Mouse (Mus musculus) midbrain, postnatal 0 days (tissue): ENCODE measurements around the gene Zfp113. TPM values are rescaled to one million over a fixed set of nuclear protein-coding genes. Genes with fewer than 3 reads are reported as not detected.

Experiments used
- ATAC-seq: fragments of 200-750 bp; cut with Nextera tagmentation; 2 replicates; pipeline ENCODE4 v1.8.0; 2017; ENCODE audit warnings: moderate number of reproducible peaks, mild to moderate bottlenecking, moderate TSS enrichment, moderate library complexity; ENCODE audit not compliant: low FRiP score
- DNase-seq: peaks from one replicate; pipeline ENCODE4 v3.0.0-alpha.2; 2015; ENCODE audit warnings: low spot score
- H3K27ac ChIP-seq: fragments of 300-500 bp; sonication (generic); 2 replicates; pipeline ENCODE4 v1.5.1; 2014; ENCODE audit warnings: low read depth, mild to moderate bottlenecking, low read length, mixed read lengths
- H3K27me3 ChIP-seq: fragments of 300-500 bp; sonication (generic); 2 replicates; pipeline ENCODE4 v1.6.1; 2014; ENCODE audit warnings: low read length, control low read depth, mixed read lengths; ENCODE audit not compliant: insufficient read depth
- H3K36me3 ChIP-seq: fragments of 300-500 bp; sonication (generic); 2 replicates; pipeline ENCODE4 v1.6.1; 2014; ENCODE audit warnings: low read length, control low read depth, mixed read lengths; ENCODE audit not compliant: insufficient read depth
- H3K4me1 ChIP-seq: fragments of 300-500 bp; sonication (generic); 2 replicates; pipeline ENCODE4 v1.6.1; 2014; ENCODE audit warnings: mild to moderate bottlenecking, control low read depth, antibody characterized with exemption, low read length, mixed read lengths; ENCODE audit not compliant: insufficient read depth
- H3K4me2 ChIP-seq: fragments of 300-500 bp; sonication (generic); 2 replicates; pipeline ENCODE4 v1.6.1; 2014; ENCODE audit warnings: low read depth, mild to moderate bottlenecking, low read length, mixed read lengths; ENCODE audit not compliant: poor library complexity, severe bottlenecking
- H3K4me3 ChIP-seq: fragments of 300-500 bp; sonication (generic); 2 replicates; pipeline ENCODE4 v1.5.1; 2014; ENCODE audit warnings: low read depth, mild to moderate bottlenecking, low read length, moderate library complexity
- H3K9ac ChIP-seq: fragments of 300-500 bp; sonication (generic); replicated peaks from 2 replicates; pipeline ENCODE4 v1.6.1; 2014; ENCODE audit warnings: mild to moderate bottlenecking, low read length, moderate library complexity, mixed read lengths; ENCODE audit not compliant: poor library complexity, severe bottlenecking
- H3K9me3 ChIP-seq: fragments of 300-500 bp; sonication (generic); 2 replicates; pipeline ENCODE4 v1.6.1; 2016; ENCODE audit warnings: low read length, control low read depth
- CTCF ChIP-seq: IDR thresholded peaks from 2 replicates; pipeline ENCODE4 v1.5.1; 2016; ENCODE audit warnings: antibody characterized with exemption, mild to moderate bottlenecking
- WGBS: fragments of 180-500 bp; shearing (Covaris S2); extraction: QIAGEN DNeasy Blood & Tissue Kit; methylation state at CpG from one replicate; pipeline ENCODE4 v1.1.7; 2014; 5-methylcytosine and 5-hydroxymethylcytosine counted together
- polyA plus RNA-seq: library from polyadenylated mRNA; unstranded; fragments of >200 nt; fragmentation: Nextera tagmentation; extraction: Ambion mirVana; gene quantifications from 2 replicates; pipeline ENCODE4 v1.2.1, GENCODE M21; 2015
- total RNA-seq: library from RNA; depleted of rRNA; stranded (reverse); fragments of >200 nt; gene quantifications from 2 replicates; pipeline ENCODE4 v1.2.3, GENCODE M21; 2014; rRNA removed

Gene Zfp113
- total RNA-seq = 6.4 and 7.2 TPM in 2 replicates
- polyA plus RNA-seq = 7.0 and 7.3 TPM in 2 replicates

DNA sequence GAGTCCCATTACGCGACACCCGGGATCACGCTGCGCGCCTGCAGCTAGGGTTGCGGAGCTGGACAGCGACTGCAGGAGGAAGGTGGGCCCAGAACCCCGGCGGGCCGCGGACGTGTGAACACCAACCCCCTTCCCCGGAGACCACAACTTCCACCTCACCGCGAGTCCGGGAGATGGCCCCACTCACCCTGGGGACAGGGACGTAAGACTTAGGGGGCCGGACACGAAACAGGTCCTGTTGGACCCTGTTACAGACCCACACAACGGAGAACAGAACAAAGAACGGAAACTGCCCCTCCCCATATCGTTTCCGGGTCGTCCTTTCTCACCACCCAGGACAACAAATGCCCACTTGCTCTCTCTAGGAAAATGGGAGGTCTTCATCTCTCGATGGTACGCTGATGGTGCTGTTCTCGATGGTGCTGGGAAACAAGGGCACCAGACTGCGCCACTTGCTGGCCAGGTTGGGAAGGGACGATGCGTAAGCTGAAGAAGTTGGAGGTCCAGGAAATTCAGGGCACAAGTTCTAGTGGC lies at the start of gene Zfp113:
Gene Zfp113 (minus strand): TSS at position 302 of the 534 bp plus-strand sequence.
- Histone ChIP-seq H3K4me1 (no peaks in the 10 kb centered on the region; the same call in 1 of the 2 replicates), H3K27ac (peak within 1 kb of the TSS; percentile 95), H3K36me3 (peaks cover 13% of the 10 kb centered on the region), H3K27me3 (no peaks in the 10 kb centered on the region), H3K4me2 (peak within 1 kb of the TSS; percentile 74), H3K9me3 (no peaks in the 10 kb centered on the region), H3K4me3 (peak within 1 kb of the TSS; percentile 64), H3K9ac (peak within 1 kb of the TSS; percentile 91)
- ATAC-seq (peak; percentile 96), DNase-seq (peak; percentile 98)
- under 1% methylated on average over 31 of the region's 31 CpGs for WGBS
- TF ChIP-seq CTCF = peak; percentile 98

DNA sequence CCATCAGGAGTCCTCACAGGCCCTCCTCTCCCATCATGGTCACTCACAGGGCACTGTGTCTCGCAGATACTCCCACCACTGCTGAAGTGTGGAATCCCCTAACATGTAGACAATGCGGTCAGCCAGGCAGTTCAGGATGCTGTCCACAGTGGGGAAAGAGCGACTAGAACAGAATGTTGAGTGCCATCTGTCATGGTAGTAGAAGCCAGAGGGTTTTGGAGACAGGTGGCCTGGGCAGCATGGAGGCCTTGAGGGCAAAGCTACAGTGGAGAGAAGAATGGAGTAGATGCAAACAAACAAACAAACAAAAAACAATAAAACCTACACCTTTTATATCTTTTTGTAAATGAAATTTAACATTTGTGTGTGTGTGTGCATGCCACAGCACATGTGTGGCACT lies 46.5 kb upstream of the Zfp113 start:
- no peak overlapping the region for H3K4me2 ChIP-seq
- no peaks in the 10 kb centered on the region for H3K27me3 ChIP-seq
- H3K9me3 ChIP-seq = no peaks in the 10 kb centered on the region
- DNase-seq (no peak), ATAC-seq (no peak)
- H3K9ac ChIP-seq = no peak overlapping the region
- no peak overlapping the region for H3K4me3 ChIP-seq
- H3K36me3 ChIP-seq = no peaks in the 10 kb centered on the region
- no peak for TF ChIP-seq CTCF
- WGBS = 83% methylated on average over 3 of the region's 3 CpGs
- no peaks in the 10 kb centered on the region for H3K4me1 ChIP-seq
- H3K27ac ChIP-seq = no peak overlapping the region

DNA sequence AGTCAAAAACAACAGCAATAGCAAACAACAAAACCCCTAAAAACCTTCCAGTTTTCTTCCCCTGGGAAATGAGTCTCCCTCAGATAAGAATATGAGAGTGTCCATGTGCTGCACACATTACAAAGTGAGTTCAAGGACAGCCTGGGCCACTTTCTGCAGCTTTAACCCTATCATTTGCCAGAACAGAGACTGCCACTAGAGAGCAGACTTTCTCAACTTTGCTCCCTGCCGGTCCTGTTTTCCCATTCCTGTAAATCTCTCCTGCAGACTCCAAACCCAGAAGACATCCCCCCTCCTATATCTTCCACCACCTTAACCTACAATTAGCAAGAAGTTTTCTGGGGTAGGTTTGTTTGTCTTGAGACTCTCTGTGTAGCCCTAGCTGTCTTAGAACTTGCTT lies 44.0 kb upstream of the Zfp113 start:
- TF ChIP-seq CTCF = peak; percentile 66
- Histone ChIP-seq H3K27me3 (no peaks in the 10 kb centered on the region), H3K27ac (no peak overlapping the region), H3K9me3 (no peaks in the 10 kb centered on the region), H3K4me1 (peaks cover 3% of the 10 kb centered on the region; the same call in 1 of the 2 replicates), H3K4me3 (no peak overlapping the region), H3K9ac (no peak overlapping the region), H3K36me3 (no peaks in the 10 kb centered on the region), H3K4me2 (no peak overlapping the region)
- peak; percentile 31 for DNase-seq
- no peak for ATAC-seq
- 0% methylated on average over 1 of the region's 1 CpGs for WGBS

DNA sequence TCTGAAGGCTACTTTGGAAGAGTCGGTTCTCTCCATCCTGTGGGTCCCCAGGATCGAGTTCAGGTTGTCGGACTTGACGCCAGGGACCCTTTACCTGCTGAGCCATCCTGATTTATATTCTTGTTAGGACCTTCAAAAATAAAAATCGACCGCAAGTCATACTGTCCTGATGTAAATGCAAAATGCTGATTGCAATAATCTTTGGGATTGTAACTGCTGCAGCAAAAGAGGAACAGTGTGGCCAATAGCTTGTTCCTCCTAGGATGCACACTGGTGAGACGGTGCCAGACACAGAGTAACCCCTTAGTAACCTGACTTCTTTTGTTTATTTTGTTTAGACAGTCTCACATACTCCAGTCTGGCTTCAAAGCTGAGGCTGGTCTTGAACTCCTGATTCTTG lies 39.9 kb upstream of the Zfp113 start:
- peak overlapping the region; percentile 76 for H3K4me3 ChIP-seq
- H3K36me3 ChIP-seq = peaks cover 12% of the 10 kb centered on the region; the same call in 1 of the 2 replicates
- peak overlapping the region; percentile 95 for H3K4me2 ChIP-seq
- no peaks in the 10 kb centered on the region for H3K27me3 ChIP-seq
- H3K9ac ChIP-seq = peak overlapping the region; percentile 86
- H3K4me1 ChIP-seq = peaks cover 3% of the 10 kb centered on the region; the same call in 1 of the 2 replicates
- H3K27ac ChIP-seq = no peak overlapping the region
- 64% methylated on average over 7 of the region's 7 CpGs for WGBS
- DNase-seq (no peak), ATAC-seq (no peak)
- H3K9me3 ChIP-seq = no peaks in the 10 kb centered on the region
- no peak for TF ChIP-seq CTCF

DNA sequence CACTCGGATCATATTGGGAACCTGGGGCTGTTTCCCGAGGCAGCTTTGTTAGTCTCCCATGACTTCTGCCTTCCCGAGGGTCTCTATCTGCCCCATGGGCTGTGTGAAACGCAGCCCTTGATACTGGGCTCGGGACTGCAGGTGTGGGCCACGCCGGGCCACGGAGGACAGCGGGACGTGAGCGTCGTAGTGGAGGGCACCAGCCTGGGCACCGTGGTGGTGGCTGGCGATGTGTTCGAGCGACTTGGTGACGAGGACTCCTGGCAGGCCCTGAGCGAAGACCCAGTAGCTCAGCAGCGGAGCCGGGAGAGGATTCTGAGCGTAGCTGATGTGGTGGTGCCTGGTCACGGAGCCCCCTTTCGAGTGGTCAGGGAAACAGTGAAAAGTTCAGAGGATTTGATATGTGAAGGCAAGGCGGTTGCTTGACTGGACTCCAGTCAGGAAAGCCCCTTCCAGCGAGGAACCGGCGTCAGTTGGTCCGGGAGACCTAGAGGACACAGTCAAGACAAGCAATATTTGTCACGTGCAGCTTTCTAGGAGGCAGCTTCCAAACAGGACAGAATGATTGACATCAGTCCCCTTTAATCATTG lies 39.3 kb upstream of the Zfp113 start:
- H3K9ac ChIP-seq = peak overlapping the region; percentile 86
- peak overlapping the region; percentile 76 for H3K4me3 ChIP-seq
- no peaks in the 10 kb centered on the region for H3K9me3 ChIP-seq
- ATAC-seq = peak; percentile 70
- H3K27me3 ChIP-seq = no peaks in the 10 kb centered on the region
- peak; percentile 9; the same call in 1 of the 2 replicates for TF ChIP-seq CTCF
- H3K4me2 ChIP-seq = peak overlapping the region; percentile 95
- peaks cover 3% of the 10 kb centered on the region; the same call in 1 of the 2 replicates for H3K4me1 ChIP-seq
- DNase-seq = peak; percentile 46
- peak overlapping the region; percentile 92 for H3K27ac ChIP-seq
- peaks cover 17% of the 10 kb centered on the region; the same call in 1 of the 2 replicates for H3K36me3 ChIP-seq
- WGBS = under 1% methylated on average over 29 of the region's 29 CpGs
